Mouse (Mus musculus): ENCODE results near the gene Gm7951. TPM values are rescaled to one million over a fixed set of nuclear protein-coding genes. Genes with fewer than 3 reads are reported as not detected.
"Not testable (repeated sequence)": the region's sequence is repeated elsewhere in the genome, so short reads cannot be mapped to it uniquely, and the experiment has no call there.

Gm7951 gene
- not detected for total RNA-seq (2022)

- DNase-seq (ENCODE audit: low spot score in 2 of 2), result not testable (repeated sequence)
Measured at GRCm38 (mm10) chr14:42117269-42117668, at the start of gene Gm7951. Gm7951 (minus strand) TSS chr14:42117369.

- not testable (repeated sequence) for DNase-seq (ENCODE audit: low spot score in 2 of 2)
Measured at GRCm38 (mm10) chr14:42162522-42162921, 45.4 kb upstream of the Gm7951 start, which contains the start of gene Gm17027. Gm17027 (minus strand) TSS chr14:42162622.

GRCm38 (mm10) chr14:42134571-42134970 lies 17.4 kb upstream of the Gm7951 start:
- not testable (repeated sequence) for DNase-seq (ENCODE audit: low spot score in 2 of 2)

- not testable (repeated sequence) for DNase-seq (ENCODE audit: low spot score in 2 of 2)
Measured at GRCm38 (mm10) chr14:42133806-42134205, 16.6 kb upstream of the Gm7951 start.

Other genes starting within 250 kb of the Gm7951 start
- gene Gm7980, start 210.1 kb downstream of the Gm7951 start, total RNA-seq (2022), result not detected
- not detected for gene 1700049E17Rik1, start 192.4 kb downstream of the Gm7951 start, total RNA-seq (2022)
- gene 1700024B05Rik, start 173.4 kb downstream of the Gm7951 start, total RNA-seq (2022), result not detected
- gene Gm6401, start 149.4 kb downstream of the Gm7951 start, total RNA-seq (2022), result not detected
- gene Gm3543, start 134.0 kb downstream of the Gm7951 start, total RNA-seq (2022), result 1 to 10 TPM in 2 of 4 experiments, under 1 TPM in 2; 0.72 to 2.7 (median 1.2) TPM
- gene Gm17027, start 45.3 kb upstream of the Gm7951 start, total RNA-seq (2022), result not detected
- 1 to 10 TPM; 1.1 to 2.7 (median 2.2) TPM for gene Gm3573, start 73.4 kb upstream of the Gm7951 start, total RNA-seq (2022)
- gene Gm17026, start 142.7 kb upstream of the Gm7951 start, total RNA-seq (2022), result not detected
- not detected for gene Gm9611, start 180.0 kb upstream of the Gm7951 start, total RNA-seq (2022)
- not detected for gene Gm7995, start 192.8 kb upstream of the Gm7951 start, total RNA-seq (2022)